Mouse (Mus musculus) testis, postnatal 10 days (tissue): ENCODE results near the gene 1300017J02Rik.
"Not testable (repeated sequence)": the region's sequence is repeated elsewhere in the genome, so short reads cannot be mapped to it uniquely, and the experiment has no call there.

ENCODE experiments used
- DNase-seq: peaks from one replicate; pipeline ENCODE4 v3.0.0; 2021; ENCODE audit warnings: low spot score

Gene 1300017J02Rik

DNA sequence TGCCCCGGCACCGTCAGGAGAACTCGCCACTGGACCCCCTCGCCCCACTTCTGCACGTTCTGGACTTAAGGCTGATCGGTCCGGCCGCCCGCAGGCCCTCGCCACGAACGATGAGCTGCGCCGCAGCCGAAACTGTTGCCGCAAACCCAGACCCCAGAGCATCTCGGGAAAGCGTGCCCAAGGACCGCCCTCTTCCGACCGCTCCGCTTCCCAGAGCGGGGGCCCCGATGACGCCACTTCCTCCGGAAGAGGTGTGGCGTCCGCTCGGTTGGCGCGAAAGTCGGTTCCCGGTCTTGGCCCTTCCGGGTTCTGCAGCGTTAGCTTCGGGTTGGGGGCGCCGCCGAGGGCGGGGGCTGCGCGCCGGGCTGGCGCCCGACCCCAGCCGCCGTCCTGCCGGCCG lies at the start of gene 1300017J02Rik, which contains the start of gene Topbp1:
Gene 1300017J02Rik, minus strand, starts transcription at position 156 of the 400 bp plus-strand sequence.
Gene Topbp1, plus strand, starts transcription at position 289 of the 400 bp plus-strand sequence.
- DNase-seq = peak; percentile 95

DNA sequence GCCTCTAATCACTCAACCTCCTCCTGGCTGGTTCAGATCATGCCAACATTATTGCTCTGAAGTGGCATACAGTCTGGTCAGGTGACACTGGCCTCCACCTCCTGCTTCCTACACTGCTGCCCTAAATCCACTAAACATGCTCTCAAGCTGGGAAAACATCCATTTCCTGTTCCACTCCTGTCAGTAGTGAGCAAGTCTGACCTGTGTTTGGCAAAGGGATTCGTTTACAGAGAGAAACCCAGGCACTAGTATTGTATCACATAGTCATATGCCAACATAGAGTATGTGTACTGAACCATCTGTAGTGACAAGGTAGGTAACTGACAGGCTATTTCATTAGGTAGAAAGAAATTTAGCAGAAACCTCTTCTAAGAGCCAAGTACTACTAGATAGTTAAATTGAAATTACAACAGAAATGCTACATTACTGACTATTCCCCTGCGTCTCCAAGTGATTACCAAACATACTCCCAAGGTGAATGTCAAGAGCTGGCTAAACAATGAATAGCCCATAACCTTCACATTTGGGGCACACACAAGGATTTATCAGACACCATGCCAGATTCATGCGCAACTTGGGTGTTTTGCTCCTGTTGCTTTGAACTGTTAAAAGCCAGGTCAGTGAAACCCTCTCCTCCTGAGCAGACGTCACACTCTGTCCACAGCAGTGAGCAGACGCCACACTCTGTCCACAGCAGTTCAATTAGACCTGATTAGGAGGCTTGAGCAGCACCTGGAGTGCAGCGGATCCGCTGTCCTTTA lies 48.8 kb upstream of the 1300017J02Rik start:
- not testable (repeated sequence) for DNase-seq

DNA sequence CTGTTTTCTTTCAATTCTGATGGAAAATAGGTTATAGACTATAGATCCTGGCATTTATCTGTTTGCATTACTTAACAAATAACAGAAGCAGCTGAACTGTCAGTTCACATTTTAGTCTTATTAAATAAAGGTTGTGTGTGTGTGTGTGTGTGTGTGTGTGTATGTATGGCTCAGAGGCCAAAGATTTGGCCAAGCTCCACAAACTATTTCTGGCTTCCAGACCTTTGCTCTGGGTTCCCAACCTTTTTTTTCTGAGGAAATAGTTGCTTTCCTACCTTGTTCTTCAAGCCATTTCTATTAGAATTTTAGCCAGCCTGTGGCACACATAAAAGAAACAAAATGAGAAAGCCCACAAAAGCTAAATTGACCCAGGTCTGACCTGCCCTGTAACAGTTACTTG lies 43.9 kb upstream of the 1300017J02Rik start:
- DNase-seq = no peak

DNA sequence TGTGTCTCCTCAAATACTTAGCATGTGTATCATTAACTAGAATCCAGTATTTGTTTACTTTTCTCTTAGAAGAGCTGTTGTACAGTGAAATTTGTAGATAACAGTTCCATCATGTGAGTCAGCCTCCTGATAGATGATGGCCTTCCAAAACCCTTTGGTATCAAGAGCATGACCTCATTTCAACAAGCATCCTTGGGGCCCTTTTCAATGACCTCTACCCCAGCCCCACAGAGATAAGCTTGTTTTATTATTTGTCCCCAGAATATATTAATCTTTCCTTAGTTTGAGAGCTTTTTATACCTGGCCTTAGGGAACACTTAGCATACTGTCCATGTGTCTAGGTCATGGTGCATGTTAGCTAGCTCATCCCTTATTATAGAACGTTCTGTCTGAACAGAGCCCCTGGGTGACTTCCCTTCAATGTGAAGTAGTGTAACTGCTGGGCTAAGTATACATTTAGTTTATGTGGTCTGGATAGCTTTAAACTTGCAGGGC lies 43.2 kb upstream of the 1300017J02Rik start:
- no peak for DNase-seq

DNA sequence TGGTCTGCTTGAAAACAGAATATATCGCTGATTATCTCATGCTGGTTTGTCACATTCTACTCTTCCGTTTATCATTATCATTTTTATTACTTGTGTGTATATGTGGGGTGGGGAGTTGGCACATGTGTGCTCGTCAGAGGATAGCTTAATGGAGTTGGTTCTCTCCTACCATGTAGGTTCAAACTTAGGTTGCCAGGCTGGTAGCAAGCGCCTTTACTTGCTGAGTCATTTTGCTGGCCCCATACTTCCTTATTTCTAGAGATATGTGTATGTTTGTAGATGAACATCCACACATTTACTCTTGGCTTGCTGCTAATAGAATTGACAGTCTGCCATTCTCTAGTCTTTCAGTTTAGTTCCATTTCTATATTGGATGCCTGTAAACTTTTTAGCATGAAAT lies 42.2 kb upstream of the 1300017J02Rik start:
- DNase-seq = no peak

DNA sequence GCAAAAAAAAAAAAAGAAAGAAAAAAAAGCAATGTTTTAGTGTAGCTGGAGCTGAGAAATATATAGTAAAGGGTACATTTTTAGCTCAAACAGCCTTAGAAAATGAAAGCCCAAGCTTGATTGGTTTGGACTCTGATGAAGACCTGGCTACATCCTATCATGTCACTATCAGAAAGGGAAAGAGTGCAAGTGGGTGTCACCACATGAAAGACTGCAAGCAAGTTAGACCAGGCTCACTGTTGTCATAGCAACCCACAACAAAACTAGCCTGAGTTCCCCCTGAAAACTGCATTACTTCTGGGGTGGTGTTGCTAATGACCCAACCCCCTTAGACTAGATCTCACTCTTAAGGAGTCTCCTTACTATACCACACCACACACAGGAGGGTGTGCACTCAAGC lies 32.0 kb upstream of the 1300017J02Rik start:
- no peak for DNase-seq

DNA sequence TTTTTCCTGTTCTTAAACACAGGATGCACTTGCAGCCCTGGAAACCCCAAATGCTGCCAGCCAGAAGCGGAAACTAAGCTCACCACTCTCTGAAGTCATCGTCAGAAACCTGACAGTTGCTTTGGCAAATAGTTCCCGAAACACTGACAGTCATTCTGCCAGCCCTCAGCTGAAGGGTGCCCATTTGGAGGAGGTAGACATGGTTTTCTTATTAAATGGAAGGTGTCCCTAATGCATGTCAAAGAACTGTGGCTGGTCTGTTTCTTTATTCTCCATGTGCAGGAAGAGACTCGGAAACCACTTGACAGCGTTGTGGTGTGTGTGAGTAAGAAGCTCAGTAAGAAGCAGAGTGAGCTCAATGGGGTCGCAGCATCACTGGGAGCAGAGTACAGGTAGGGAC lies 27.8 kb upstream of the 1300017J02Rik start:
- no peak for DNase-seq

DNA sequence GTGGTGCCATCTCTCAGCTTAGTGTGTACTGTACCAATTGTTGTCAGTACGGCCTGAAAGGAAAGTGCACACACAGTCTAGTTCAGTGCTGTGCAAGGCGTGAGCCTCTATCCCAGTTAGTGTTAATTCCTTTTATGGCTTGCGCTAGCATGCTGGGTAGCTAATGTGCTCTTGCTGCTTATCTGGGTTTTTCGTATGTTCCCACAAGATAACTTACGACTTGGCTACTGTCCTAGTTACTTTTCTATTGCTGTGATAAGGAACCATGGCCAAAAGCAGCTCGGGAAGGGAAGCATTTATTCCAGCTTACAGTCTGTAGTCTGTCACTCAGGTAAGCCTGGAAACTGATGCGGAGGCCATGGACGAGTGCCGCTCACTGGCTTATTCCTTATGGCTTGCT lies 21.6 kb upstream of the 1300017J02Rik start:
- no peak for DNase-seq

DNA sequence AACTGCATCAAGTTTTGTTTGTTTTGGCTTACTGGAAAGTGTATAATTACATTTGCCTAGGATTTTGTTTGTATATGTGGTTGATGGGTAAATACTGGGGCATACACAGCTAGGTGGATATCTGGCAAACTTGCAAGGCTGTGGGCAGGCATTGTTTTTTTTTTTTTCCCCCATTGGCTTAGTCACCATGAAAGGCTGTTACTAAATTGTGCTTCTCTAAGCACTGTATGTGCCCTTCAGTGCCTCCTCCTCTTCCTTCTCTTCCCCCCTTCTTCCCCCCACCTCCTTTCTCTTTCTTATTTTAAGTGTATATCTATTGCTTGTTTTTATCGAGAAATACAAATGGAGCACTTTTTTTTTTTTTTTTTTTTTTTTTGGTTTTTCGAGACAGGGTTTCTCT lies 19.8 kb upstream of the 1300017J02Rik start:
- DNase-seq = no peak

DNA sequence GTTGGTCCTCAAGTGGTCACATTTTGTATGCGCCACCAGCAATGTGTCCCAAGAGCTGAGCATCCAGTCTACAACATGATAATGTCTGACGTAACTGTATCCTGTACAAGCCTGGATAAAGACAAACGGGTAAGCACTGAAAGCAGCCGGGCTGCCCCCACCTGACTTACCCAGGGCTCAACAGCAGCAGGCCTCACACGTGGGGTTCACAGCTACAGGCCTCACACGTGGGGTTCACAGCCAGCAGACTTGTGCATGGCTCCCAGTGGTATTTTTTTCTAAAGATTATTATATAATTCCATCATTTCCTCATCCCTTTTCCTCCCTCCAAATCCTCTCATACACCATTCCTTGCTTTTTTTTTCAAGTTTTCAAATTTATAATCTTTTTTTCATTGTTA lies 5.0 kb upstream of the 1300017J02Rik start:
- DNase-seq = peak; percentile 65

DNA sequence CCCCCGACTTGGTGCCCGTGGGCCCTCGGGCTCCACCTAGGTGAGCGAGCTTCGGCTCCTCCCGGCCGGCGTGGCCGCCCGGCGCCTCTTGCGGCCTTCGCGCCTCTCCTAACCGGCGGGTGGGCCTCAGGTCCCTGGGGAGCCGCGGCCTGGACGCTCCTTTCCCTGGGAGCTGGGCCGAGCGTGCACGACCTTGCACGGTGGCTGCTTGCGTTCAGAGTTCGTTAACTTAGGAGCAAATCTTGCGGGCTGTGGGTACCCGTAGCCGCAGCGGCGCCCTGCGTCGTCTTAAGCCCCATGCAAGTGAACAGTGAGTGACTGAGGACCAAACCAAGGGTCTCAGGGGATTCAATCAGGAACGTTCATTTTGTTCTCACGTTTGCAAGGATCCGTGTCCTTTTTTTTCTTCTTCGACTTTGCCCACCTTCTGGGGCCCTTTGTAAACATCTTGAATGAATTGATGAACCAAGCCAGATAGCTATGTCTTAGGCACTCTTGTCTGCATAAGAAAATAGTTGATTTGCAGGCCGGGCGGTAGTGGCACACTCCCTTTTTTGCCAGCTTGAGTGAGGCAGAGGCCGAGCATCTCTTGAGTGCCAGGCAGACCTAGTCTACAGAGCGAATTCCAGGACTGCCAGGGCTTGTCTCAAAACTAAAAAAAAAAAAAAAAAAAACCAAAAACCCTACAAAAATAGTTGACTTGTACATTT lies 605 bp upstream of the 1300017J02Rik start:
- no peak for DNase-seq

DNA sequence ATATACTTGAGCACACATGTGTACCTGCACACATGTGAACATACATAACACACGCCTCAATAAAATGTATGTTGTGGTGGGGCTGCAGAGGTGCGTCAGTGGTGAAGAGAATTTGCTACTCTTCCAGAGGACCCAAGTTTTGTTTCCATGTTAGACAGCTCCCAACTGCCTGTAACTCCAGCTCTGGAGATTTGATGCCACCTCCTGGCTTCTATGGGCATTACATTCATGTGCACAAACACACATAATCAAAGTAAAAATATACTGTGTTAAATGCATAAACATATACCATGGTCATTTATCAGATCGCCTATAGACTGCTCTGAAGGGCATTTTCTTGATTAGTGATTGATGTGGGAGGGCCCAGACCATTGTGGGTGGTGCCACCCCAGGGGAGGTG lies 2.2 kb downstream of the 1300017J02Rik start:
- peak; percentile 77 for DNase-seq

DNA sequence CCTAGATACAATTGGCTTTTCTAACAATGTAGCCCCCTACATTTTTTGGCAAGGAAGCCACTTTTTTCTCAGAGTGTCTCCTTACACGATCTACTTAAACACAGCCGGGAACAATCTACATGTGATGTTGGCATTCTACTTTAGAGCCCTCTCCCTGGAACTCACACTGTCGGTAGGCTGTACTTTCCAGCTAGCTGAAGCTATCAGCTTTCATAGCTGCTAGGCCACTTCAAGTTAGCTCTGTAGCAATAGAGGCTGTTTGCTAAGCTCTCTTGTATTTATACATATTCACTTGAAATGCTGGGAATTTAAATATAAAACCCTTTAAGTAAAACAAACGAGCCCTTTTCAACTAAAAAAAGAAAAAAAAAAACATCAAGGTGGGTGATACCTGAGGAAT lies 2.6 kb downstream of the 1300017J02Rik start:
- DNase-seq = peak; percentile 12

DNA sequence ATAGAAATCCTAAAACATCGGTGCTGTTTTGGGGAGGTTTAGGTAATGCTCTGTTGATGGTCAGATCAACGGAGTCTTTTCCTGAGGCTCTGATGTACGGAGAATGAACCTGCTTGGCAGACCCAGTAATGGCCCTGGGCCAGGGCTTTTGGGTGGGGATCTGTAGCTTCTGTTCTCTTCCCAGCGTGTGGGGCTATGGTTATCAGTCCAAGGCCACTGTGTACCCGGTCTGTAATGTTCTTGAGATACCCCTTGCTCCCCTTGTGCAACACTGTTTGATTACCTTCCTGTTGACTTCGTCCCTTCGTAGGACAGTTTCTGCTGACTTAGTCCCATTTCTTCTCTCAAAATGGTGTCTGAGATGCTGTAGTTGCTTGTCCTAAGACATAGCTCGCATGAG lies 3.8 kb downstream of the 1300017J02Rik start:
- DNase-seq = peak; percentile 56

DNA sequence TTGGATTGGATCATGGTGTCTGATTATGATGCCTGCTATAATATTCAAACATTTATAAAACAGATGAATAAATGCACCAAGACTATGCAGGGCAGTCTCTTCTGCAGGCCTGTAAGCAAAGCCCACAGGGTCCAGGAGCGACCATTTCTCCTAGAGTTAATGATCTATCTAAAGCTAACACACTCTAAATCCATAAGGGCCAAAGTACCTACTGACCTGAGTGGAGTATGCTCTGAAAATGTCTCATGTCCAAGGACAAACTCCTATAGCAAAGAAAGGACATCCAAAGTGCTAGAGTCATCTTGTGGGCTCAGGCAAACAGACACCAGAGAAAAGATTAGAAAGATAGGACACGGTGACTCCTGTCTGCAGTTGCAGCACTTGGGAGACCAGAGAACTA lies 10.4 kb downstream of the 1300017J02Rik start:
- peak; percentile 22 for DNase-seq

DNA sequence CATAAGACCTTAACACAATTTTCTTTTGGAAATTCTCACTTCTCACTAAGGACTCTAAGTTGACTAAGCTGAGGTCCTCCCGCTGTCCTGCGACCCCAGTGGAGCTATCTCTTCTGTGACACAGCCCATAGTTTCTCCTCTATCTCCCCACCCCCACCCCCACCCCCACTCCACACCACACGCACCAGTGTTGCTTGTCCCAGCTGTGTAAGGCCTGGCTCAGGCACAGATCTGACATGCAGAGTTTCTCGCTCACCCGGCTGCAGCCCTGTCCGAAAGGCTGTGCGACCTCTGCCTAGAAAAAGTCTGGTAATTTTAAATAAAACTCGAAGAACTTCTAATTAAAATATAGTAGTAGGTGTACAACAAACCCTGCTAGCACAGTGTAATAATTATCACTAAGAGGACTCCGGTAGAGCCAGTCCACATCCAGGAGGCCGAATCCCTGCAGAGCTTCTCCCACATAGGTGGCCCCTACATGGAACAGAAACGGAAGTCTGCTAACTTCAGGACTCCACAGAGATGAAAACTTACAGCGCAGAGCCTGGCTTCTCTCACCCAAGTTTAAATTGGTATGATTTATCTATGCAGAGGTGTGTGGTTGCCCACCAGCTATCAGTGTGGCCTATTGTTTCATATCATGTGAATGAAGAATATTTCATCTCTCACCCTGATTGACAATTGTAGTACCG lies 16.2 kb downstream of the 1300017J02Rik start:
- DNase-seq = peak; percentile 30

DNA sequence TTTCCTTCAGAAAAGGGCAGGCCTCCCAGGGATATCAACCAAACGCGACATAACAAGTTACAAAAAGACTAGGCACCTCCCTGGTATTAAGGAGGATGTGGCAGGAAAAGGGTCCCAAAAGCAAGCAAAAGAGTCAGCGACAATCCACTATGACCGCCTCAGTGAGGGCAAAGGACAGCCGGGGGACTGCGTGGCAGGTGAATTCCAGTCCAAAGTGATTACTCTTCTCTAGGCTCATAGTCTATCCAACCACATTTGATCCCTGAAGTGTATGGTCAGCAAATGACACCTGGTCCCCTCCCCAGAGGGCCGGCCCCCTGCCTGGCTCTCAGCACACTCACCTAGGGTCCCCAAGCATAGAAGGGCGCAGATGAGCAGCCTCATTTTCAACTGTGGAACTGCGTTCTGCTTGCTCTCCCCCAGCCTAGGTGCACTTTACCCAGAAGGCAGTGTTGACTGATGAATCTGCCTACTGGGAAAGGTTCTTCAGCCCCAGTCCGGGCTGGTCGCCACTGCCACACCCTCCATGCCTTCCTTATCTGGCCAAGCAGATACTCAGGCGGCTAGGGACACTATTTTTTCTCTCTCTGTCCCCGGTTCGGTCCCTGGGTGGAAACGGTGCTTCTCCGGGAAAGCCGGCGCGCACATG lies 16.9 kb downstream of the 1300017J02Rik start:
- DNase-seq = no peak

DNA sequence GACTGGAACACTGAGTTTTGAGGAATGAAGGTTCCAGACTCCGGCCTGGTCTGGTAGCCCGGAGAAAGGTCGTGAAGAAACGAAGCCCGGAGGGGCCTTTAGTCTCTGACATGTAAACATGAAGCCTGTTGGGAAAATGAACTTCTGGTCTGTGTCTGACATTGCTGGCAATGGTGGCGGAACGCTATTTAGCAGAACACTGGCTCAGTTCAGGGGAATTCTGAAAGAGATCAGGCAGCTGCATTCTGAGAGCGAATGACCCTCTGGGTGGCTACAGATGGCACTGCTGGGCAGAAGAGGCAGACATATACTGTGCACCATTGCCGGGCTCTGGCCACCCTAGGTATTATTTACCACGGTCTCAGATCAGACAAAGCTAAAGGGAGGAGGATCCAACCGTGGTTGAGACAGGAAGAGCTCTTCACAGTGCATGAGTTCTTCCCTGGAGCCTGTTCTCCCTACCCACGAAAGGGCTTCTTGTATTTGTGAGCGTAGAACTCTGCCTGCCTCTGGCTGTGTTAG lies 17.9 kb downstream of the 1300017J02Rik start:
- DNase-seq = no peak

DNA sequence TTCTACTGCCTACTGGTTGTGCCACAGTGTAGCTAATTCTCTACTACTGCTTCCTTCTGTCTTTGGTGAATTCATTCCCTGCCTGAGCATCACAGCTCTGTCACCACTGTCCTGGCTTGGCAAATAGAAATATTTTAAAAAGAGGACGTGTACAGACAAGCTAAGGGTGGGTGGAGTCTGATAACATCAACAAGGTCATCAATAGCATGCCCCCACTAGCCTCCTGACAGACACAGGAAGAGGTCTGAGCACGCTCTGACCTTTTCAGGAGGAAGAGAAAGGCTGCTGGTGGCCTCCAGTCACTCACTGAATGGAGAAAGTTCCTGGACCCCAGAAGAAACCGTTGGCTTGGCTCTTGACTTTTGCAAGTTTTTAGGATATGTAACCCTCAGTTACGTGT lies 18.5 kb downstream of the 1300017J02Rik start:
- no peak for DNase-seq

DNA sequence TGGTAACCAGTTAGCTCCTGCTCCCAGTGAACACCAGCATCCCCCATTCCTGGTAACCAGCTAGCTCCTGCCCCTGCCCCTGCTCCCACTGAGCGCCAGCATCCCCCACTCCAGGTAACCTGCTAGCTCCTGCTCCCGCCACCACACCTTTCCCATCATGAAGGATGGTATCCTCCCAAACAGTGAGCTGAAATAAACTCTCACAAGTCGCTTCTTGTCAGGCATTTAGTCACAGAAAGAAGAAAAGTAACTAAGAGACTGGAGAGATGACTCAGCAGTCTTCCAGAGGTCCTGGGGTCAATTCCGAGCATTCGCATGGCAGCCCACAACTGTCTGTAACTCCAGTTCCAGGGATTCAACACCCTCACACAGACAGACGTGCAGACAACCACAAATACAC lies 28.0 kb downstream of the 1300017J02Rik start:
- DNase-seq = no peak

DNA sequence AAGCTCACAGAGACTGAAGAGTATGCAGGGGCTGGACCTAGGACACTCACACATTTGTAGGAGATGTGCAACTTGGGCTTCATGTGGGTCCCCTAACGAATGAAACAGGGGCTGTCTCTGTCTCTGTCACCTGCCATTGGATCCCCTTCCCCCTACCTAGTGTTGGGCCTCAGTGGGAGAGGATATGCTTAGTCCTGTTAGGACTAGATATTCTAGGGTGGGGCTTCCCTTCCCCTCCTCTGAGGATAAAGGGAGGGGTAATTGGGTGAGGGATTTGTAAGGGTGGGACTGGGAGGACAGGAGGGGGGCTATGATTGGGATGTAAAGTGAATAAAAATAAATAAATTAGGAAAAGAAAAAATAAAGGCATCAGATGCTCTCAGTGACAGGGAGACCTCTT lies 29.2 kb downstream of the 1300017J02Rik start:
- no peak for DNase-seq

DNA sequence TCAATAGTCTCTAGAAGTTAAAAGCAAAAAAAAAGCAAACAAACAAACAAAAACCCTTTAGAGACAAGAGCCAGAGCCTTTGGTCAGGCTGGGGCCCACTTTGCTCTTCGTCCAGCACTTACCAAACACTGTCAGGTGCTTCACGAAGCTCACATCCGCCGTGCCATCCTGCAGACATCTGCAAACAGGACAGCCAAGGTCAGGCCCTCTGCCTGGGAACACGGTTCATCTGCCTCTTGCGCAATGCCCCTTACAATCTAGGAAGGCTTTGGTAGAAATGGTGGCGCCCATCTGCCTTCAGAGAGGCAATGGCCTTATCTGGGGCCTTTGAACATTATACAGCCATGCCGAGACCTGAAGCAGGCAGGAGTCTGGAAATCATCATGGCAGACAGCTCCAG lies 30.1 kb downstream of the 1300017J02Rik start:
- DNase-seq = no peak
